Mouse (Mus musculus) erythroblast, embryonic 14.5 days (primary cell): Measurements from ENCODE around the gene Ociad1.

ENCODE experiments used
- GATA1 ChIP-seq: IDR thresholded peaks from 2 replicates; pipeline ENCODE4 v1.6.1; 2012; ENCODE audit warnings: low read length, inconsistent platforms, mixed read lengths
- TAL1 ChIP-seq: IDR thresholded peaks from 3 replicates; pipeline ENCODE4 v1.6.1; 2012; ENCODE audit warnings: low read length, inconsistent platforms, mixed read lengths

DNA sequence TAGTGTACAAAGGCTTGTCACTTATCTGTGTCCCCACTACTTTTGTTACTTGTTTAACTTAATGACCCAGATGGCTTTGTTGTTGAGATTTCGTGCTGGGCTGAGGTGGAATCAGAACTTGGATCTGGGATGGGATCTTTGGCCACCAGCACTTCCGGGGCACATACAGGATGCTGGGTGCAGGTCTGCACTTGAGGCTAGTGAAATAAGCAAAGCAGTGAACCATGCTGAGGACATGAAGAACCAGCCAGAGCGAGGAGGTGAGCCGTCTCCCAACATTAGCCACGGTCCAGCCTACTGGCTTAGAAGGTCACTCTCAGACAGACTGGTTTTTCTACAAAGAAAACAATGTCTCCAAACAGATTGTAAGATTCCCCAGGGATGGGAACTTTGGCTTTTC lies 56.9 kb downstream of the Ociad1 start:
- TF ChIP-seq GATA1 (no peak), TAL1 (no peak)
